In genomic region chr11:46431129-46431528, GRCm38 (mm10) we compare ENCODE assay signal across 8 mouse cellular contexts. TPM values are rescaled to one million over a fixed set of nuclear protein-coding genes. Genes with fewer than 3 reads are reported as not detected.
A peak's percentile ranks its signal among the peaks of the same experiment; 100 is the strongest.
DNase-seq lines count a peak whose midpoint lies in the region; ATAC-seq and TF ChIP-seq lines count a peak whose summit lies in the region.

No protein-coding gene starts in this region.

- no peak for TF ChIP-seq POLR2A in heart, adult 2 months (IDR thresholded peaks at IDR 0.05; ENCODE audit: insufficient read depth, low read depth, low read length)

- 27% methylated on average over 3 of the region's 3 CpGs for whole genome bisulfite sequencing in embryonic facial prominence, embryonic 10.5 days
- WGBS in heart, adult 2 months = 25% methylated on average over 3 of the region's 3 CpGs
- 21% methylated on average over 3 of the region's 3 CpGs for WGBS in kidney, embryonic 14.5 days
- 16% methylated on average over 3 of the region's 3 CpGs for WGBS in limb, embryonic 12.5 days
- 30% methylated on average over 3 of the region's 3 CpGs for WGBS in midbrain, embryonic 16.5 days

- H3K79me2 ChIP-seq in heart, adult 2 months (replicated peaks; ENCODE audit: control insufficient read depth, insufficient read depth, low read length) = no peaks in the 10 kb centered on the region

- no peaks in the 10 kb centered on the region for H3K36me3 ChIP-seq in embryonic facial prominence, embryonic 10.5 days (replicated peaks)
- H3K36me3 ChIP-seq in heart, adult 2 months (ENCODE audit: control insufficient read depth, insufficient read depth, low read length) = no peaks in the 10 kb centered on the region; the same call in 1 of the 2 replicates
- H3K36me3 ChIP-seq in kidney, embryonic 14.5 days (ENCODE audit: control insufficient read depth, insufficient read depth, low read length) = no peaks in the 10 kb centered on the region
- H3K36me3 ChIP-seq in limb, embryonic 12.5 days = no peaks in the 10 kb centered on the region
- H3K36me3 ChIP-seq in midbrain, embryonic 16.5 days (ENCODE audit: control insufficient read depth, insufficient read depth, low read length) = no peaks in the 10 kb centered on the region

- no peak overlapping the region for H3K4me2 ChIP-seq in kidney, embryonic 14.5 days (replicated peaks; ENCODE audit: low read depth, low read length)
- H3K4me2 ChIP-seq in limb, embryonic 12.5 days = no peak overlapping the region
- no peak overlapping the region for H3K4me2 ChIP-seq in midbrain, embryonic 16.5 days (ENCODE audit: low read length)

- no peak overlapping the region for H3K4me3 ChIP-seq in embryonic facial prominence, embryonic 10.5 days
- H3K4me3 ChIP-seq in heart, adult 2 months = no peak overlapping the region
- H3K4me3 ChIP-seq in kidney, embryonic 14.5 days (ENCODE audit: low read length) = no peak overlapping the region
- no peak overlapping the region for H3K4me3 ChIP-seq in limb, embryonic 12.5 days (replicated peaks)
- no peak overlapping the region for H3K4me3 ChIP-seq in midbrain, embryonic 16.5 days (ENCODE audit: low read depth, low read length)

- peak; percentile 91 for TF ChIP-seq CTCF in heart, adult 2 months (IDR thresholded peaks at IDR 0.05)

- H3K9ac ChIP-seq in heart, adult 2 months (ENCODE audit: low read depth, low read length) = no peak overlapping the region
- H3K9ac ChIP-seq in kidney, embryonic 14.5 days (ENCODE audit: low read depth, low read length) = no peak overlapping the region
- H3K9ac ChIP-seq in limb, embryonic 12.5 days (replicated peaks) = no peak overlapping the region
- H3K9ac ChIP-seq in midbrain, embryonic 16.5 days (ENCODE audit: low read depth, low read length) = no peak overlapping the region

- no peak overlapping the region for H3K27ac ChIP-seq in embryonic facial prominence, embryonic 10.5 days (replicated peaks)
- H3K27ac ChIP-seq in heart, adult 2 months = no peak overlapping the region
- H3K27ac ChIP-seq in kidney, embryonic 14.5 days (ENCODE audit: low read depth, low read length) = no peak overlapping the region
- no peak overlapping the region for H3K27ac ChIP-seq in limb, embryonic 12.5 days
- no peak overlapping the region for H3K27ac ChIP-seq in midbrain, embryonic 16.5 days (ENCODE audit: low read length)

- intact Hi-C loops in heart, adult 2 months (cut with DNase I) = loop anchor here (1.0 to 10.0 kb wide), 2 partner anchors 162 to 476 kb away; partner anchors contain the start of gene Thg1l

- H3K27me3 ChIP-seq in embryonic facial prominence, embryonic 10.5 days (replicated peaks; ENCODE audit: low read depth, poor library complexity, severe bottlenecking) = no peaks in the 10 kb centered on the region
- no peaks in the 10 kb centered on the region for H3K27me3 ChIP-seq in heart, adult 2 months (ENCODE audit: control insufficient read depth, insufficient read depth, low read length)
- no peaks in the 10 kb centered on the region for H3K27me3 ChIP-seq in kidney, embryonic 14.5 days (ENCODE audit: control insufficient read depth, insufficient read depth, low read length)
- H3K27me3 ChIP-seq in limb, embryonic 12.5 days = no peaks in the 10 kb centered on the region
- H3K27me3 ChIP-seq in midbrain, embryonic 16.5 days (ENCODE audit: control insufficient read depth, insufficient read depth, low read depth, low read length) = no peaks in the 10 kb centered on the region

- ATAC-seq in kidney, embryonic 14.5 days (ENCODE audit: low FRiP score, low TSS enrichment) = peak; percentile 90
- peak; percentile 84 for ATAC-seq in limb, embryonic 12.5 days (ENCODE audit: insufficient number of reproducible peaks, insufficient read depth, low FRiP score, low TSS enrichment, low read depth)
- peak; percentile 96 for ATAC-seq in midbrain, embryonic 16.5 days

- no peaks in the 10 kb centered on the region for H3K9me3 ChIP-seq in embryonic facial prominence, embryonic 10.5 days
- no peaks in the 10 kb centered on the region for H3K9me3 ChIP-seq in kidney, embryonic 14.5 days (ENCODE audit: control insufficient read depth, low read length)
- H3K9me3 ChIP-seq in limb, embryonic 12.5 days = no peaks in the 10 kb centered on the region
- H3K9me3 ChIP-seq in midbrain, embryonic 16.5 days (replicated peaks; ENCODE audit: control insufficient read depth, low read length, poor library complexity, severe bottlenecking) = no peaks in the 10 kb centered on the region

- no peak for TF ChIP-seq EP300 in heart, adult 2 months (IDR thresholded peaks at IDR 0.05; ENCODE audit: insufficient read depth, low read depth, low read length)

- peak; percentile 88 to 89 for DNase-seq in B cell, adult 2 months
- DNase-seq in adrenal gland, postnatal 25 days = peak; percentile 61
- DNase-seq in embryonic facial prominence, embryonic 10.5 days (ENCODE audit: low spot score) = peak; percentile 79
- DNase-seq in heart, adult 2 months = peak; percentile 43 to 46
- DNase-seq in spleen, postnatal 10 days (ENCODE audit: low spot score in 2 of 2) = peak; percentile 70 to 89

- H3K4me1 ChIP-seq in embryonic facial prominence, embryonic 10.5 days = 0 out of 2 replicates have a peak, but pooled peaks cover 2% of the 10 kb centered on the region
- H3K4me1 ChIP-seq in heart, adult 2 months (ENCODE audit: control insufficient read depth, insufficient read depth, low read length) = no peaks in the 10 kb centered on the region
- peaks cover 2% of the 10 kb centered on the region; the same call in 1 of the 2 replicates for H3K4me1 ChIP-seq in kidney, embryonic 14.5 days (ENCODE audit: control insufficient read depth, insufficient read depth, low read length)
- 0 out of 2 replicates have a peak, but pooled peaks cover 1% of the 10 kb centered on the region for H3K4me1 ChIP-seq in limb, embryonic 12.5 days (replicated peaks)
- H3K4me1 ChIP-seq in midbrain, embryonic 16.5 days (ENCODE audit: control insufficient read depth, insufficient read depth, low read length) = 0 out of 2 replicates have a peak, but pooled peaks cover 2% of the 10 kb centered on the region

RNA-seq across cellular contexts. Expression of gene Med7, which starts 5.6 kb away (rescaled TPM):
- total RNA-seq in adrenal gland, postnatal 25 days (2021) = 37.7 and 59.3 TPM in 2 replicates
- polyA plus RNA-seq in embryonic facial prominence, embryonic 10.5 days (2016; fragmentation: Nextera tagmentation; extraction: Ambion mirVana) = 90.5 and 92.0 TPM in 2 replicates
- 10 to 100 TPM; 16.8 to 17.1 TPM for total RNA-seq in heart, adult 2 months (2021)
- 8.1 and 16.5 TPM in 2 replicates for polyA plus RNA-seq in heart, adult 2 months (2012; rRNA removed)
- 88.2 and 98.4 TPM in 2 replicates for polyA plus RNA-seq in kidney, embryonic 14.5 days (2014; fragmentation: Nextera tagmentation; extraction: Ambion mirVana)
- 99.3 and 100 TPM in 2 replicates for polyA plus RNA-seq in limb, embryonic 12.5 days (2016; fragmentation: Nextera tagmentation; extraction: Ambion mirVana)
- 58.8 and 61.4 TPM in 2 replicates for polyA plus RNA-seq in midbrain, embryonic 16.5 days (2015; fragmentation: Nextera tagmentation; extraction: Ambion mirVana)

RNA-seq across cellular contexts. Expression of gene Havcr2, which starts 23.6 kb away (rescaled TPM):
- total RNA-seq in adrenal gland, postnatal 25 days (2021) = 0.64 and 0.90 TPM in 2 replicates
- polyA plus RNA-seq in embryonic facial prominence, embryonic 10.5 days (2016; fragmentation: Nextera tagmentation; extraction: Ambion mirVana) = 0.08 TPM in 1 of 2 replicates, not detected in the other
- total RNA-seq in heart, adult 2 months (2021) = under 1 TPM; 0.31 to 0.48 TPM
- polyA plus RNA-seq in heart, adult 2 months (2012; rRNA removed) = 0.08 TPM in 1 of 2 replicates, not detected in the other
- polyA plus RNA-seq in kidney, embryonic 14.5 days (2014; fragmentation: Nextera tagmentation; extraction: Ambion mirVana) = 0.16 TPM in 1 of 2 replicates, not detected in the other
- 0.35 TPM in 1 of 2 replicates, not detected in the other for polyA plus RNA-seq in limb, embryonic 12.5 days (2016; fragmentation: Nextera tagmentation; extraction: Ambion mirVana)
- polyA plus RNA-seq in midbrain, embryonic 16.5 days (2015; fragmentation: Nextera tagmentation; extraction: Ambion mirVana) = 0.06 and 0.20 TPM in 2 replicates

RNA-seq across cellular contexts. Expression of gene Fam71b, which starts 34.8 kb away (rescaled TPM):
- total RNA-seq in adrenal gland, postnatal 25 days (2021) = not detected in 2 replicates
- not detected in 2 replicates for polyA plus RNA-seq in embryonic facial prominence, embryonic 10.5 days (2016; fragmentation: Nextera tagmentation; extraction: Ambion mirVana)
- total RNA-seq in heart, adult 2 months (2021) = not detected
- 0.06 TPM in 1 of 2 replicates, not detected in the other for polyA plus RNA-seq in heart, adult 2 months (2012; rRNA removed)
- not detected in 2 replicates for polyA plus RNA-seq in kidney, embryonic 14.5 days (2014; fragmentation: Nextera tagmentation; extraction: Ambion mirVana)
- polyA plus RNA-seq in limb, embryonic 12.5 days (2016; fragmentation: Nextera tagmentation; extraction: Ambion mirVana) = not detected in 2 replicates
- not detected in 2 replicates for polyA plus RNA-seq in midbrain, embryonic 16.5 days (2015; fragmentation: Nextera tagmentation; extraction: Ambion mirVana)

RNA-seq across cellular contexts. Expression of gene Itk, which starts 41.8 kb away (rescaled TPM):
- total RNA-seq in adrenal gland, postnatal 25 days (2021) = 0.30 TPM in 1 of 2 replicates, not detected in the other
- polyA plus RNA-seq in embryonic facial prominence, embryonic 10.5 days (2016; fragmentation: Nextera tagmentation; extraction: Ambion mirVana) = 0.04 and 0.05 TPM in 2 replicates
- total RNA-seq in heart, adult 2 months (2021) = under 1 TPM; 0.26 to 0.30 TPM
- polyA plus RNA-seq in heart, adult 2 months (2012; rRNA removed) = 0.35 and 0.51 TPM in 2 replicates
- 0.24 and 0.58 TPM in 2 replicates for polyA plus RNA-seq in kidney, embryonic 14.5 days (2014; fragmentation: Nextera tagmentation; extraction: Ambion mirVana)
- not detected in 2 replicates for polyA plus RNA-seq in limb, embryonic 12.5 days (2016; fragmentation: Nextera tagmentation; extraction: Ambion mirVana)
- polyA plus RNA-seq in midbrain, embryonic 16.5 days (2015; fragmentation: Nextera tagmentation; extraction: Ambion mirVana) = not detected in 2 replicates
